Mouse (Mus musculus) cerebellum, postnatal 10 days (tissue): ENCODE measurements at regions not wholly inside any gene's neighbourhood (a gene's known extent, or its start where the extent isn't known, plus 50 kb on each side); places are given as distances from the start of the nearest gene placed in this dataset.

Source experiments
- DNase-seq, 2 experiments: peaks; one replicate each; pipeline ENCODE4 v3.0.0; 2021; ENCODE audit warnings: mixed read lengths in 2 of 2

DNA sequence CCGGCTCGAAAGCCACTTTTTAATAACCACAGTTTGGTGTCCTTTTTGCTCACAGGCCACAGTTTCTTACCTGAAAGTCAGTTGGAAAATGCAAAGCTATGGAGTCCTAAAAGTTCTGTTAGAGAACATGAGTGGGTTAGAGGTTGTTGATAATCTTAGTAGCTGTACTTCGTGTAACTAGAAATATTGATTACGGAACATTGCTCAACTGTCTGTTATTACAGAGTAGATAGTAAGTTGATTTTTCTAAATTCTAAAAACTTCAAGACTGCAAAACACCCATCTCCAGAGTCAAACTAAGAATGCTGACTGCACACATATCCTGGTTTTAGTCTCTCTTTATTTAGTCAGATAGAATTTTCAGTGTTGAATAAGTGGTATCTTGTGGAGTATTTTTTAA, 111.0 kb downstream of the Slc38a4 start:
- DNase-seq = no peak

GRCm38 (mm10) chr15:96942651-96943050, 113.1 kb downstream of the Slc38a4 start:
- DNase-seq = no peak

- no peak for DNase-seq
Measured at GRCm38 (mm10) chr15:96938406-96938805, 117.3 kb downstream of the Slc38a4 start.

DNA sequence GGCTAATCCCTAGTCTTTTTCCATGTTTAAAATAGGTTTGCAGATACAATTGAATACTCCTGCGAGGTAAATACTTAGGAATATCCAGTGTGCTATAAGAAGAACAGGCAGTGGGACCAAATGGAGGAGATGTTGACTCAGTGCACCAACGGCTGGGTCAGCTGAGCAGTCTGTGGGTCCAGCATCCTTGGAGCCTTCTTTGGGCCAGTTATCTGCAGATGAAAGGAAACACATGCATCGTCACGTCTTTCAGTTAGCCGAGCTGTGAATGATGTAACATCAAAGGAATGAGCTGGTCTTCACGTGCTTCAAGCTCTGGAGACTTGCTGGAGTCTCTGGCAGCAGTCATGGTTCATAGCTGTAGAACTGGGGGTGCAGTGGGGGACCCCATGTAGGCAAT, 118.1 kb downstream of the Slc38a4 start:
- DNase-seq = no peak

DNA sequence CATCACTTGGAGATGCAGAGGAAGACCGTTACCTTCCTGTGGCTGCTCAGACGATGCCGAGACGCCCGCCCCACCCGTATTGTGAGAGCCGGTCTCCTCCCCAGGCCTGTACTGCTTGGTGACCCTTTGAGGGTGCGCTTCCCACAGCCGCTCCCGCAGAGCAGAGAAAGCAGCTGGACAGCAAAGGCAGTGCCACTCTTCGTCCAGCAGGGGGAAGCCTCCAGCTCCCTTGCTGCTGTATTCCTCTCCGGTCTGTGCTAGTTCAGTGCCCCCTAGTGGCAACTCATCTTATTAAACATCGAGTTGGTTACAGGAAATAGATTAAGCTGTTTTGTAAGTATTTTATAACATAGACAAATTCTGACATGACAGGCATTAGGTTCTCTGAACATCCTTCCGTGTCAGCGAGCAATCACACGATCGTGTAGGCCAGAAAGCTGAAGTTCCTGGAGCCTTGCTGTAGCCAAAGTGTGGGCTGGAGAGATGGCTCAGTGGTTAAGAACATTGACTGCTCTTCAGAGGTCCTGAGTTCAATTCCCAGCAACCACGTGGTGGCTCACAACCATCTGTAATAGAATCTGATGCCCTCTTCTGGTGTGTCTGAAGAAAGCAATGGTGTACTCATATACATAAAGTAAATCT, 118.9 kb downstream of the Slc38a4 start:
- DNase-seq = peak; percentile 93 to 97

GRCm38 (mm10) chr15:96936216-96936615, 119.5 kb downstream of the Slc38a4 start:
- no peak for DNase-seq

- peak; percentile 16 to 24 for DNase-seq
Measured at GRCm38 (mm10) chr15:96933451-96933850, 122.3 kb downstream of the Slc38a4 start.

DNA sequence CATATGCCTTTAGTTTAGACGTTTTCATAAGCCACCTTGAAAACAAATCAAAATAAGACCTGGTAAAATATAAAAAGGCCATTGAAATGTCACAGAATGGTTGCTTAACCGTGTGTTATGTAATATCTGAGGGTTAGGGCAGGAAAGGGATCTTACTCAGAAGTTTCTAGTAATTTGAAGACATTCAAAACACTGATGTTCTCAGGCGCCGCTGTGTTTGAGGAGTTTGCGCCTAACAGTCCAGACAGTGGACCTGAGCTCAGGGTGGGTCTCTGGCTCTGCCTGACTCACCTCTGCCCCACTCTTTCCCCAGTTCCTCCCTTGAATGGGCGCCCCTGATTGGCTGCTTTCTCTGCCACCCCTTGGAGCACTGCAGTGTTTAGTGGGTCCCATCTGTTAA, 125.2 kb downstream of the Slc38a4 start:
- no peak for DNase-seq

DNA sequence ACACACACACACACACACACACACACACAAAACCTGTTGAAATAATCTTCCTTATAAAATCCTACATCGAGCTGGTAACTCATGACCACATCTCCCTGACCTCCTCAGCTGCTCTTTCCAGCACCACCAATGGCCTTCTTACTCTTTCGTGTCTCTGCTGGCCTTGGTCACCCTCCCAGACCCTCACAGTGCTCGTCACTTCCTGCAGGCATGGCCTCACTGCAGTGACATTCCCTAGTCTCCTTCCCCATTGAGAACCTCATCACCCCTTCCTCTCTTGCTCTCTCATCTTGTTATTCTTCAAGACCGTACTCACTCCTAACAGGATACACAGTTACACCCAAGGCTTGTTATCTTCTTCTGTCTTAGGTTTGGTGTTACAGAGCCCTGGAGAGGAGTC, 126.0 kb downstream of the Slc38a4 start:
- DNase-seq = no peak

- DNase-seq = no peak
Measured at GRCm38 (mm10) chr15:96928692-96929091, 127.1 kb downstream of the Slc38a4 start.

GRCm38 (mm10) chr15:96927674-96928073, 128.1 kb downstream of the Slc38a4 start:
- DNase-seq = no peak

- DNase-seq = no peak
Measured at GRCm38 (mm10) chr15:96926660-96927059, 129.1 kb downstream of the Slc38a4 start.

DNA sequence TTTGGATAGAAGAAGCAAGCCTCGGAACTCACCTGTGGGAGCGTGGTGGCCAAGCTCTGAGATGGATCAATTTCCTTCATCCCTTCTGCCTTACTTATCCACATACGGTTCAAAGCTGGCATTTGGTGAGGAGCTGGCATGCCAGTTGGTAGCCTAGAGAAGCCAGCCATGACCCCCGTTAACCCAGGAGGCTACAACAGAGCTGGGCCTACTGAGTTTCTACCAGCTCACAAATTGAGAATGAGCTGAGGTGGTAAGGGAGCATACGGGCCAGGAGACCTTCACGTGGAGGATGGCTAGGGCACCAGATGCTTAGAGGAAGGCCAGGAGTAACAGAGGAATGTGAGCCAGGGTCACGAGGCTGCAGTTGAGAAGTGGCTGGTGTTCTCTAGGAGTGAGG, 139.2 kb downstream of the Slc38a4 start:
- no peak for DNase-seq

- DNase-seq = no peak
Measured at GRCm38 (mm10) chr15:96915544-96915943, 140.2 kb downstream of the Slc38a4 start.

DNA sequence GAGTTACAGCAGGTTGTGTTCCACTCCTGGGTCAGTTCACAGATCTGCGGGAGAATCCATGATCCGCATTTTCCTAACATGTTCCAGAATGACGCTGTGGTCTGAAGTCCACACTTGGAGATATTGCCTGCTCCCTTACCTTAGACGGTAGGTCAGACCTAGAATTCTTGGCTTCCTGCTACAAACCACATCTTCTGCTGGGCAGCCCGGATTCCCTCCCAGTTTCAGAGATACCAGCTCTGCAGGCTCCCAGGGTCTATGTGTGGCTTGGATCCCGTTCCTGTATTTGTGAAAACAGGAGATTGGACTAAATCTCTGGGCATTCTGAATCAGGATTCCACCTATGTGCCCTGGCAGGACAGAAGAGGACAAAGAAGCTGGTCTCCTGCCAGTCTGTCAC, 140.8 kb downstream of the Slc38a4 start:
- DNase-seq = no peak

GRCm38 (mm10) chr15:96905520-96905919, 150.2 kb downstream of the Slc38a4 start:
- no peak for DNase-seq

DNA sequence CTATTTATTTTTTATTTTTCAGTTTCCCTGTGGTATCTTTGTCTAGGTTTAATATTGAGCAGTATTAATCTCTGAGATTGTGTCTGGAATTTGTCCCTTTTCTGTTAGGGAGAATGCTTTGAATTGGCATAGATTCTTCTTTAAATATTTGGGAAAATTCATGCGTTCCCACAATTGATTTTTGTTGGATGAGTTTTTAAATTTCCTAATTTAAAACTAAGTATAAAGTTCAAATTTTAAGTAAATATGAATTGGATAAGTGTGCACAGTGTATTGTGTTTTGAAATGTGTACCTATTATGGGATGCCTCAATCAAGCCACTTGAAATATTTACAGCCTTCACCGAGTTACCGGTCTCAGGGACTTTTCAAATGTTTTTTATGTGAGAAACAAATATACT, 152.3 kb downstream of the Slc38a4 start:
- DNase-seq = no peak

DNA sequence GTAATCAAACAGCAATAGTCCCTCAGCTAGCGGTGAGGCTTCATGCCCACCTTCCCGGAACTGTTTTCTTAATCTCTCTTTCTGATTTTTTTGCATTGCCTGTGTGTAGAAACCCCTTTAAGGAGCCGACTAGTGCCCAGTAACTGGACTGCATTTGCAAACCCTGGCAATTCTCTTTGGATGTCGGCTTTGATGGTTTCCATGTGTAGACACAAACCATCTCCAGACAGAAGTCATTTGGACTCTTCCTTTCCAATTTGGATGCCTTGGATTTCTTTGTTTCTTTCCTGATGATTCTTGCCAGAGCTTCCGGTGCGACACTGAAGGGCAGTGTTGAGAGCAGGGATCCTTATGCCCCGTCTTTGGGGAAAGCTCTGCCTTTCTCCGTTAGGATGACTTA, 153.0 kb downstream of the Slc38a4 start:
- DNase-seq = no peak

- DNase-seq = no peak
Measured at GRCm38 (mm10) chr15:96901616-96902015, 154.1 kb downstream of the Slc38a4 start.

DNA sequence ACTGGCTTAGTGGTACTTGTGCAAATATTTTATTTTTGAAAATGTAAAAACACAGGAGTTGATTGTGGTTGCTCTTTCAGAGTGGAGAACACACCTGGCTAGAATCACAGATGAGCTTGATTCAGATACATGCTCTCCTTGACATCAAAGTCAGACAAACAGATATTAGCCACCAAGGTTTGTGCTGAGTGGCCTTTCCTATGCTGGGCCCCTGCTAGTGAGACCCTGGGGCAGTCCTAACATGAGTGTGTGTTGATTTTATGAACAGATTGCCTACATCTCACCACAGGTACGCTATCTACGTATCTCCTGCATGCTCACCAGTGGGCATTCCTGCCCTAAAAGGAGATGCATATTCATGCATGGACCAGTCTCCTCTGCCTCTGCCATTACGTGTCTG, 157.5 kb downstream of the Slc38a4 start:
- DNase-seq = no peak

GRCm38 (mm10) chr15:96884901-96885300, 170.9 kb downstream of the Slc38a4 start:
- no peak for DNase-seq

DNA sequence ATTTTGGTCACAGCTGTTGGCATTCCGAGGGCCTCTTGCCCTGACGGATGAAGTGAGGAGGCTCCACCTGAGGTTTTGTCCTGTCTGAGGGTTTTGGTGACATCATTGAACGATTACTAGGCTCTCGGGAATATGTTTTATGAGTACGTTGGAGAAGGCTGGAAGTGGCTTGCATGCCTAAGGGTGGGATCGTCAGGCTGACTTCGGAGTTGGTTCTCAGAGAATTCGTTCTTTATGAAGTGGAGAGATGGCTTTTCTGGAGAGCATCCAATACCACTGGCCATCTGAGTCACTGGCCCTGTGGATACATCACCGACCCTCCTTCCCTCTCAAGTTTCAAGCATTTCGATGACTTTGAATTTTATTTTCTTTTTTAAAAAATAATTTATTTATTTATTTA, 172.0 kb downstream of the Slc38a4 start:
- DNase-seq = no peak

DNA sequence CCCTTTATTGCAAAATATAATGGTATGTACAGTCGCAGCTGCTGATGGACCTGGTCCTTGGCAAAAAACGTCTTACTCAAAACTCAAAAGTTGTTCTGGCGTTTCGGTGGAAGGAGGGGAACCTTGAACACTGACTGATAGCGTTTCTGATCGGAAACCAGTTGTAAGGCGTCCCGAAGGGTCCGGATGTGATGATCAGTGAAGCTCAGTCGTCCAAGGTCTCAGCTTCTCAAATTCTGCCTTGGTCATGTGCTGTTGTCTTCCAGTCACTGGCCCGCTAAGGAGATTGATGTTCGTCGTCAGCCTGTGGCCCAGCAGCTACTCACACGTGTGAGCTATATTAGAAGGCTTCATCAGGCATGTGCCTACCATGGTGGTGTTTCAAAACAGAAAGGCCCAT, 173.5 kb downstream of the Slc38a4 start:
- DNase-seq = no peak

DNA sequence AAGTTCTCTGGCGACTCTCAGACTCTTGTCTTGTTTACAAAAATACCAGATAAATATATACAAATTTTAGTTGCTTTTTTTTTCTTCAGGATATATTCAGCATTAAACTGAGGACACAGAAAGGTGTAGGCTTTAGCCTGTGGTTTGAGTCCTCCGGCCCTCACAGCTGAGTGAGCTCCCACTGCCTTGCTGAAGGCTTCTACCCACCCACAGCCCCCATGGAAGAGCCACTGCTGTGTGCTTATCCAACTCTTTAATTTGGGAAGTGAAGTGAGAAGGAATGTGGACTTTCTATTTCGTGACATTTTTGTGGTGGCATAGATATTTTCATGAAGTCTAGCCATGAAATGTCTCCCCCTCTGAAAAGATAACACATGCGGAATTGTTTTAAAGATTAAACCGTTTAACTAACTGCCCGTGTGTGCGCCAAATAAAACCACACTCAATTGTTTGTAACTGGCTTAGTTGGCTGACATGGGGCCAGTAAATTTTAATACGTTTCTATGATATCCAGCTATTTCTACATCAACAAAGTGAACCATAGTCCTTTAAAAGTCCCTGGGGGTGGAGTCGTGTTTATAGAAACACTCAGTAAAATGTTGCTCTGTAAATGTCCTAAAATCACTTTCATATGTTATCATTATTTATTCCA, 174.1 kb downstream of the Slc38a4 start:
- no peak for DNase-seq

DNA sequence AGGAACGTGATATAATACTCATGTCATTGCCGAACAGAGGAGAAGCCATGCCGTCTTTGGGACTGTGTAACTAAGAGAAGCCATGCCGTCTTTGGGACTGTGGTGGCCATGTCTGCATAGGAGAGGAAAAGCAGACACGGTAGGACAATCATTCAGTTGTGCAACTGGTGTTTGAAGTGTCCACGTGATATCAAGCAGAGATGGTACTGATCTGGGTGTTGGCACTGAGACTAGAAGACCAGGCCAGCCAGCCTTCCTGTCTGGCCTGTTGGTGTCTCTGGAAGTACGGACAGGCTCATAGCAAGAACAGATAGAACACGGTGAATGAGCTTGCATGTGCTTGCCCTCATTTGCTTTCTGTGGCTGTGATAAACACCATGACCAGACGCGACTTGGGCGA, 175.7 kb downstream of the Slc38a4 start:
- no peak for DNase-seq
